Mouse (Mus musculus) bone marrow, adult 2 months (tissue): ENCODE measurements around the gene Gabre.

Source experiments
- CTCF ChIP-seq: fragments of 200-500 bp; IDR thresholded peaks from 2 replicates; pipeline ENCODE4 v1.5.1; 2011; ENCODE audit warnings: low read length, control low read depth; ENCODE audit not compliant: control insufficient read depth, insufficient read depth
- POLR2A ChIP-seq: fragments of 200-500 bp; IDR thresholded peaks from 2 replicates; pipeline ENCODE4 v1.6.1; 2011; ENCODE audit warnings: low read depth, mild to moderate bottlenecking, control low read depth, low read length, borderline replicate concordance; ENCODE audit not compliant: control insufficient read depth

DNA sequence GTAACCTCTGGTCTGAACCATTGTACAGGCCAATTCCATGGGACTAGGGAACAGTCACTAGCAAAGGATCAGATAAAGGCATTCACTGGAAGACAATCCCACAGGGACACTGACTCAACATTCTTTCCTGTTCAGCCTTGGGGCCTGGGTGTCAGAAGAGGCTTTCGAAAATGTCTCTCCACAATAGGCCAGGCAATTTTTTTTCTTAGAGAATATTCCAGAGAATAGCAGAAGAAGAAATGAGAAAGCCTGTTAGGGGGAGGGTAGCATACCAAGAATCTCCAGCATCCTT lies 715 bp upstream of the Gabre start:
- TF ChIP-seq CTCF (no peak), POLR2A (no peak)
